Mouse (Mus musculus) erythroblast, embryonic 14.5 days (primary cell): ENCODE measurements around the gene Ctrc.

Experiments used
- GATA1 ChIP-seq: IDR thresholded peaks from 2 replicates; pipeline ENCODE4 v1.6.1; 2012; ENCODE audit warnings: low read length, inconsistent platforms, mixed read lengths
- TAL1 ChIP-seq: IDR thresholded peaks from 3 replicates; pipeline ENCODE4 v1.6.1; 2012; ENCODE audit warnings: low read length, inconsistent platforms, mixed read lengths

GRCm38 (mm10) chr4:141828177-141828576 is 18.0 kb downstream of the Ctrc start:
- TF ChIP-seq GATA1: no peak
- TF ChIP-seq TAL1: no peak
